Mouse (Mus musculus): Measurements from ENCODE around the gene Mapk9.

GRCm38 (mm10) chr11:49819676-49820075 lies 26.9 kb upstream of the Mapk9 start:
- TF ChIP-seq POLR2A (IDR thresholded peaks at IDR 0.05; ENCODE audit: low read depth, low read length) = no peak
- TF ChIP-seq CTCF (IDR thresholded peaks at IDR 0.05; ENCODE audit: extremely low read depth, insufficient read depth, insufficient read length, insufficient replicate concordance) = no peak

Measured in spleen, adult 2 months (tissue).